Mouse (Mus musculus): ENCODE results near the gene Fgd5. TPM values are rescaled to one million over a fixed set of nuclear protein-coding genes. Genes with fewer than 3 reads are reported as not detected.

Fgd5 gene
- polyA plus RNA-seq, 1 experiment from 2014 or later: 8.1 TPM

GRCm38 (mm10) chr6:92016738-92017137 lies 38.1 kb downstream of the Fgd5 start:
- Histone ChIP-seq H3K4me2 (ENCODE audit: low read depth, low read length) (no peak overlapping the region), H3K4me1 (ENCODE audit: control insufficient read depth, insufficient read depth, low read length) (0 out of 2 replicates have a peak, but pooled peaks cover 6% of the 10 kb centered on the region), H3K9me3 (replicated peaks; ENCODE audit: control insufficient read depth, low read length) (no peaks in the 10 kb centered on the region), H3K4me3 (replicated peaks; ENCODE audit: low read length) (no peak overlapping the region), H3K36me3 (ENCODE audit: control insufficient read depth, insufficient read depth, low read length) (no peaks in the 10 kb centered on the region), H3K9ac (ENCODE audit: low read length) (no peak overlapping the region), H3K27ac (ENCODE audit: low read length) (no peak overlapping the region), H3K27me3 (ENCODE audit: control insufficient read depth, insufficient read depth, low read length) (no peaks in the 10 kb centered on the region)
- no peak for ATAC-seq (ENCODE audit: insufficient read depth, low FRiP score)
- WGBS: 79% methylated on average over 6 of the region's 6 CpGs

- 49% methylated on average over 6 of the region's 6 CpGs for WGBS
- Histone ChIP-seq H3K27ac (ENCODE audit: low read length) (no peak overlapping the region), H3K4me3 (replicated peaks; ENCODE audit: low read length) (no peak overlapping the region), H3K9me3 (replicated peaks; ENCODE audit: control insufficient read depth, low read length) (no peaks in the 10 kb centered on the region), H3K27me3 (ENCODE audit: control insufficient read depth, insufficient read depth, low read length) (no peaks in the 10 kb centered on the region), H3K4me1 (ENCODE audit: control insufficient read depth, insufficient read depth, low read length) (0 out of 2 replicates have a peak, but pooled peaks cover 6% of the 10 kb centered on the region), H3K9ac (ENCODE audit: low read length) (no peak overlapping the region), H3K36me3 (ENCODE audit: control insufficient read depth, insufficient read depth, low read length) (no peaks in the 10 kb centered on the region), H3K4me2 (ENCODE audit: low read depth, low read length) (no peak overlapping the region)
- no peak for ATAC-seq (ENCODE audit: insufficient read depth, low FRiP score)
These were observed 39.7 kb downstream of the Fgd5 start for GRCm38 (mm10) chr6:92018421-92018820.

- H3K27ac ChIP-seq (ENCODE audit: low read length): no peak overlapping the region
- no peaks in the 10 kb centered on the region for H3K4me1 ChIP-seq (ENCODE audit: control insufficient read depth, insufficient read depth, low read length)
- no peak for ATAC-seq (ENCODE audit: insufficient read depth, low FRiP score)
- no peak overlapping the region for H3K4me2 ChIP-seq (ENCODE audit: low read depth, low read length)
- no peaks in the 10 kb centered on the region for H3K9me3 ChIP-seq (replicated peaks; ENCODE audit: control insufficient read depth, low read length)
- no peaks in the 10 kb centered on the region for H3K27me3 ChIP-seq (ENCODE audit: control insufficient read depth, insufficient read depth, low read length)
- H3K4me3 ChIP-seq (replicated peaks; ENCODE audit: low read length): no peak overlapping the region
- no peaks in the 10 kb centered on the region for H3K36me3 ChIP-seq (ENCODE audit: control insufficient read depth, insufficient read depth, low read length)
- no peak overlapping the region for H3K9ac ChIP-seq (ENCODE audit: low read length)
- WGBS: 73% methylated on average over 9 of the region's 9 CpGs
These were observed 42.4 kb downstream of the Fgd5 start for GRCm38 (mm10) chr6:92021061-92021460.

- no peak overlapping the region for H3K4me3 ChIP-seq (replicated peaks; ENCODE audit: low read length)
- no peak overlapping the region for H3K4me2 ChIP-seq (ENCODE audit: low read depth, low read length)
- H3K4me1 ChIP-seq (ENCODE audit: control insufficient read depth, insufficient read depth, low read length): no peaks in the 10 kb centered on the region
- no peaks in the 10 kb centered on the region for H3K36me3 ChIP-seq (ENCODE audit: control insufficient read depth, insufficient read depth, low read length)
- H3K9me3 ChIP-seq (replicated peaks; ENCODE audit: control insufficient read depth, low read length): no peaks in the 10 kb centered on the region
- 61% methylated on average over 6 of the region's 6 CpGs for WGBS
- H3K9ac ChIP-seq (ENCODE audit: low read length): no peak overlapping the region
- H3K27me3 ChIP-seq (ENCODE audit: control insufficient read depth, insufficient read depth, low read length): no peaks in the 10 kb centered on the region
- ATAC-seq (ENCODE audit: insufficient read depth, low FRiP score): peak; percentile 30; the same call in 1 of the 2 replicates
- no peak overlapping the region for H3K27ac ChIP-seq (ENCODE audit: low read length)
These were observed 42.8 kb downstream of the Fgd5 start for GRCm38 (mm10) chr6:92021506-92021905.

- no peaks in the 10 kb centered on the region for H3K36me3 ChIP-seq (ENCODE audit: control insufficient read depth, insufficient read depth, low read length)
- no peak overlapping the region for H3K9ac ChIP-seq (ENCODE audit: low read length)
- no peak overlapping the region for H3K4me2 ChIP-seq (ENCODE audit: low read depth, low read length)
- H3K9me3 ChIP-seq (replicated peaks; ENCODE audit: control insufficient read depth, low read length): no peaks in the 10 kb centered on the region
- ATAC-seq (ENCODE audit: insufficient read depth, low FRiP score): no peak
- H3K4me3 ChIP-seq (replicated peaks; ENCODE audit: low read length): no peak overlapping the region
- no peaks in the 10 kb centered on the region for H3K27me3 ChIP-seq (ENCODE audit: control insufficient read depth, insufficient read depth, low read length)
- H3K27ac ChIP-seq (ENCODE audit: low read length): no peak overlapping the region
- no CpG with 5 or more reads among the region's 1 CpGs for WGBS
- no peaks in the 10 kb centered on the region for H3K4me1 ChIP-seq (ENCODE audit: control insufficient read depth, insufficient read depth, low read length)
These were observed 46.6 kb downstream of the Fgd5 start for GRCm38 (mm10) chr6:92025252-92025651.

GRCm38 (mm10) chr6:92027379-92027778 lies 48.7 kb downstream of the Fgd5 start:
- WGBS: 65% methylated on average over 4 of the region's 4 CpGs
- ATAC-seq (ENCODE audit: insufficient read depth, low FRiP score): no peak
- Histone ChIP-seq H3K27ac (ENCODE audit: low read length) (no peak overlapping the region), H3K9me3 (replicated peaks; ENCODE audit: control insufficient read depth, low read length) (no peaks in the 10 kb centered on the region), H3K9ac (ENCODE audit: low read length) (no peak overlapping the region), H3K4me1 (ENCODE audit: control insufficient read depth, insufficient read depth, low read length) (no peaks in the 10 kb centered on the region), H3K4me3 (replicated peaks; ENCODE audit: low read length) (no peak overlapping the region), H3K36me3 (ENCODE audit: control insufficient read depth, insufficient read depth, low read length) (no peaks in the 10 kb centered on the region), H3K27me3 (ENCODE audit: control insufficient read depth, insufficient read depth, low read length) (no peaks in the 10 kb centered on the region), H3K4me2 (ENCODE audit: low read depth, low read length) (no peak overlapping the region)

- ATAC-seq (ENCODE audit: insufficient read depth, low FRiP score): no peak
- H3K27me3 ChIP-seq (ENCODE audit: control insufficient read depth, insufficient read depth, low read length): no peaks in the 10 kb centered on the region
- no peaks in the 10 kb centered on the region for H3K36me3 ChIP-seq (ENCODE audit: control insufficient read depth, insufficient read depth, low read length)
- peaks cover 9% of the 10 kb centered on the region for H3K4me1 ChIP-seq (ENCODE audit: control insufficient read depth, insufficient read depth, low read length)
- H3K27ac ChIP-seq (ENCODE audit: low read length): no peak overlapping the region
- no peak overlapping the region for H3K4me2 ChIP-seq (ENCODE audit: low read depth, low read length)
- H3K4me3 ChIP-seq (replicated peaks; ENCODE audit: low read length): no peak overlapping the region
- no peaks in the 10 kb centered on the region for H3K9me3 ChIP-seq (replicated peaks; ENCODE audit: control insufficient read depth, low read length)
- H3K9ac ChIP-seq (ENCODE audit: low read length): no peak overlapping the region
- 72% methylated on average over 8 of the region's 8 CpGs for WGBS
These were observed 52.0 kb downstream of the Fgd5 start for GRCm38 (mm10) chr6:92030646-92031045.

GRCm38 (mm10) chr6:92034713-92035112 lies 56.0 kb downstream of the Fgd5 start:
- Histone ChIP-seq H3K9me3 (replicated peaks; ENCODE audit: control insufficient read depth, low read length) (no peaks in the 10 kb centered on the region), H3K27ac (ENCODE audit: low read length) (no peak overlapping the region), H3K36me3 (ENCODE audit: control insufficient read depth, insufficient read depth, low read length) (no peaks in the 10 kb centered on the region), H3K27me3 (ENCODE audit: control insufficient read depth, insufficient read depth, low read length) (no peaks in the 10 kb centered on the region), H3K4me2 (ENCODE audit: low read depth, low read length) (no peak overlapping the region), H3K4me1 (ENCODE audit: control insufficient read depth, insufficient read depth, low read length) (peaks cover 15% of the 10 kb centered on the region), H3K4me3 (replicated peaks; ENCODE audit: low read length) (no peak overlapping the region), H3K9ac (ENCODE audit: low read length) (peak overlapping the region; percentile 38; the same call in 1 of the 2 replicates)
- 18% methylated on average over 6 of the region's 6 CpGs for WGBS
- ATAC-seq (ENCODE audit: insufficient read depth, low FRiP score): peak; percentile 76

GRCm38 (mm10) chr6:92036372-92036771 lies 57.7 kb downstream of the Fgd5 start:
- Histone ChIP-seq H3K27me3 (ENCODE audit: control insufficient read depth, insufficient read depth, low read length) (no peaks in the 10 kb centered on the region), H3K4me1 (ENCODE audit: control insufficient read depth, insufficient read depth, low read length) (peaks cover 15% of the 10 kb centered on the region), H3K9ac (ENCODE audit: low read length) (no peak overlapping the region), H3K27ac (ENCODE audit: low read length) (no peak overlapping the region), H3K4me3 (replicated peaks; ENCODE audit: low read length) (no peak overlapping the region), H3K9me3 (replicated peaks; ENCODE audit: control insufficient read depth, low read length) (no peaks in the 10 kb centered on the region), H3K4me2 (ENCODE audit: low read depth, low read length) (no peak overlapping the region), H3K36me3 (ENCODE audit: control insufficient read depth, insufficient read depth, low read length) (no peaks in the 10 kb centered on the region)
- ATAC-seq (ENCODE audit: insufficient read depth, low FRiP score): no peak
- WGBS: 31% methylated on average over 5 of the region's 5 CpGs

- H3K27me3 ChIP-seq (ENCODE audit: control insufficient read depth, insufficient read depth, low read length): no peaks in the 10 kb centered on the region
- H3K9me3 ChIP-seq (replicated peaks; ENCODE audit: control insufficient read depth, low read length): no peaks in the 10 kb centered on the region
- H3K27ac ChIP-seq (ENCODE audit: low read length): no peak overlapping the region
- peaks cover 15% of the 10 kb centered on the region for H3K4me1 ChIP-seq (ENCODE audit: control insufficient read depth, insufficient read depth, low read length)
- no peak overlapping the region for H3K9ac ChIP-seq (ENCODE audit: low read length)
- no peak overlapping the region for H3K4me3 ChIP-seq (replicated peaks; ENCODE audit: low read length)
- WGBS: 47% methylated on average over 3 of the region's 3 CpGs
- no peaks in the 10 kb centered on the region for H3K36me3 ChIP-seq (ENCODE audit: control insufficient read depth, insufficient read depth, low read length)
- no peak for ATAC-seq (ENCODE audit: insufficient read depth, low FRiP score)
- no peak overlapping the region for H3K4me2 ChIP-seq (ENCODE audit: low read depth, low read length)
These were observed 59.5 kb downstream of the Fgd5 start for GRCm38 (mm10) chr6:92038158-92038557.

Measured in stomach, embryonic 16.5 days (tissue).